Mouse (Mus musculus): ENCODE measurements around the gene Spock2.

Gene Spock2

DNA sequence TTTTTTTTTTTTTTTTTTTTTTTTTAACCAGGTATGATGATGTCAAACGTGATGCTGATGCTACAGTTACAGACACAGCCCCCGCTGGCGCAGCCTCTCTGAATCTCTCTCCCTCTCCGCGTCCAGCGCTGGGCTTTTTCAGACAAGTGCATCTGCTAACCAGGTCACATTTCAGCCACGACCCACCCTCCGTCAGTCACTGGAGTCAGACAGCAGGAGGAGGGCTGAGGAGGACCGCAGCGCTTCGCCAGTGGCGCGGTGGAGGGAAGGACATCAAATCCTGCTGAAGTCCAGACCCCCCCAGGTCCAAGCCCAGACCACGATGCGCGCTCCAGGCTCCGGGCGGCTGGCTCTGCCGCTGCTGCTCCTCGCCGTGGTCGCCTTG is at the start of gene Spock2:
Gene Spock2, plus strand, starts transcription at position 74 of the 385 bp plus-strand sequence.
- no peak for DNase-seq

DNA sequence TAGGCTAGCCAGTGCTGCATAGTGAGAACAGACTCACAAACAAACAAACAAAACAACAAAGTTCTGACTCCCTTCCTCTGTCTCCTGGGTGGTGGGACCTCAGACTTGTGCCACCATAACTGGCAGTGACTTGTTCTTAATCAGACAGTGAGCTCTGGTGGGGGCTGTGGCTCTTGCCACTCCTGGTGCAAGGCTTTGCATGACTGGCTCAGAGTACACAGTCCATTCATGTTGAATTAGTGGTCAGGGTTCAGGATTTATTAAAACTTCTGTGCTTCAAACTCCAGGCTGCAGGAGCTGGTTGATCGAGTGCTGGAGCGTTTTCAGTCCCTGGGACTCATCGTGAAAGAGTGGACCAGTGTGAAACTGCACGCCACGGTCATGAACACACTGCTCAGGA is 43.8 kb upstream of the Spock2 start:
- peak; percentile 40 for DNase-seq

DNA sequence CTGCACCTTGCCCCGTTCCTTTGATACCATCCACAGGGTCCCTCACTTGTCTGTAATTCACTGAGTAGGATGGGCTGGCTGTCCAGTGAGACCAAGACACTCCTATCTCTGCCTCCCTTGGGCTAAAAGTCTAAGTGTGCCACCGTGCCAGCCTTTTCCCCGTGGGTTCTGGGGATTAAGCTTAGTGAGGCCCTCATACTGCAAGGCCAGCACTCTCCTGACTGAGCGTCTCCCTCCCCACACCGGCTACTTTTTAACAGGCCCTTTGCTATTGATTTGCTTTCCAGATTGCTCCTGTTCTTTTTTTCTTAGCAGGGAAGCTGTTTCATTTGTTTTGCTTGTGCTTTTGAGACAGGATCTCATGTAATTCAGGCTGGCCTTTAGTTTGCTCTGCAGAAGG is 43.1 kb upstream of the Spock2 start:
- peak; percentile 32 for DNase-seq

DNA sequence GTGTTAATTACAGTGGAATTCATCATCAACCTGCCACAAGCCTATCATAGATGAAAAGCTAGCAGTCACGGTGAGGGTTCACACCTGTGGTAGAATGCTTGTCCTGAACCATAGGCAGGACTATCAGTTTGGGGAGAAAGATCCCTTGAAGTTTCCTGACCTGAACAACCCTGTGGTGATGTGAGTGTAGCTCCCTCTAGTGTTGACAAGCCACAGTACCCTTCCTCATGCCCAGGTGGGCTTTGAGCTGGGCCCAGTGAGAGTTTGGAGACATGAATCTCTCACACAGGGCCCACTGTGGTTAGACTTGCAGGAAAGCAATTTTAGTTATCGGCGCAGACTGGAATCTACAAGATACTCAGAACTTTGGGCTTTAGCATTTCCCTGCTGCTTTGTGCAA is 39.5 kb upstream of the Spock2 start:
- peak; percentile 50 for DNase-seq

DNA sequence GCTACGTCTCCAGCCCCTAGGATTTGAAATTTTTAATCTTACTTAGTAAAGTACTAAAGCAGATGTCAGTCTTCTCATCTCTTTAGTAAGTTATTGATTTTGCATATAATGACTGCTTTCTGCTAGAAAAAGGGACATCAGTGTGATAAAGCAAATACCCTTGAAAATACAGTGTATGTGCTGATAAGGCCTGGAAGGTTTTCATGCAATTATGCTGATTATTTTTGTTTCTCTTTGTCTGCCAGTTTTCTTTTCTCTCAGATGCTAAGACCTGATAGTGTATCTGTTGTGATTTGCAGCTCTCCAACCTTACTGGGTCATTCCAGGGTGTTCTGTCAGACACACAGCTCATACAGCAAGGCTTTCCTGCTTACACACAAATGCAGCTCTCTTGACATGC is 30.9 kb upstream of the Spock2 start:
- DNase-seq, result no peak

DNA sequence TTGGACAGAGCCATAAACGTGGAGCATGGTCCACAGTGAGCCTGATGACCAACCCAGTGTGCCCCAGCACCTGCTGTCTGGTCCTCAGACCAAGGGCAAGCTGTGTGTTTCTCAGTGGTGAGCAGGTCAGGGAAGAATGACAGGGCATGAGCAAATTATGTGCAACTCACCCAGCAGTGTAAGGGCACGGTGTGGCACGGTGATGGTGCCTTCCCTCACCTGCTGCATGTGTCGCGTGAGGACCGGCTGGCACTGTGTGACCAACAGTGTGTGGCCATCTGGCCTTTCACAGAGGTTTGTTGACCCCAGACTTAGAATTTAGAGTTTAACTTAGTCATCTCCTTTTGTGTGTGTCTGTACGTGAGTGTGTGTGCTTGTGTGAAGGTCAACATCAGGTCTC is 28.8 kb upstream of the Spock2 start:
- DNase-seq, result no peak

DNA sequence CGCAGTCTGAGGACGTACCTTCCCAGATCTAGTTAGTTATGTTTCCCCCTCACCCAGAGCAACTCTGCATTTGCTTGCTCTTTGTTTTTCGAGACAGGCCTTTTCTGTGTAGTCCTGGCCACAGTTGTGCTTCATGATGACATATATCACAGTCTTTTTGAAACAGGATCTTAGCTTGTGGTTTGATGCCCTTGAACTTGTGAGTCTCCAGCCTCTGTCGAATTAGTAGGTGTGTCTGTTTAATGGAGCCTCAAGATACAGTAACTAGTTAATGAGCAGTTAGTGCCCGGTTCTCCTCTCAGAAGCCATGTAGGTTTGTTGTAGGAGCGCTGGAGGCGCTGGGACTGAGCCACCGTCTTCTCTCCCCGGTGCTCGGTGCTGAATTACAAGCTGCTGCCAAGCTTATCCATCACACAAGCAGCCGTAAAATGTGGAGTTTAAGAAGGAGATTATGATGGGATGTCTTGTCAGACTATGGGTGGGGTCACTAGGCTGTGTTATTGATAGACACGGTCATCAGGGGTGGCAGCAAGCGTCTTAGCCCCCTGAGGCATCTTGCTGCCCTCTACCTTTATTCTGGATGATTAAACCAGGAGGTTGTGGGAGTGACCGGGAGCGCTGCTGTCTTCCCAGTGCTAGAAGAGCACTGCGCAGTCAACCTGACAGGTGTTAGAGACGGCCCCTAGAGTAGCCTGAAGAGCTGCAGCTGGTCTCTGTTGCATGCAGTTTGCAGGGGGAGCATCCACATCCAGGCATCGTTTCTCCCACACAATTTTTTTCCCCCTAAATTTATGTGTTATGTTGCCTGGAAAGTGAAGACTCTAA is 28.1 kb upstream of the Spock2 start:
- DNase-seq, result no peak

DNA sequence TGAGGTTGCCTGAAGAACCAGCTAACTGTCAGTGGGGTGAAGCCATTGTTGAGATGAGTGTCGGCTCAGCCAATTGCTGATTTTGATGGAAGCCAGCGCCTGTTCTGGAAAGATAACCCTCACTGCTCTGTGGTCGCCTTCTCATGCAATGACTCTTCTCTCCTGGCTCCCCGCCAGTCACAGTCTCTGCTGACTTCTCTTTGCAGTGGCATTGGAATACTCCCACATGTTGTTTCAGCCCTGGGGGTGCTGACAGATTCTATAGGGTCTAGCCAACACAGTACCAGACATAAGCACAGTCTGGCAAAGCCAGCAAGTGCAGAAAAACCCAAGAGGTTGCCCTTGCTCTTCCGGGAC is 27.5 kb upstream of the Spock2 start:
- DNase-seq, result peak; percentile 41

DNA sequence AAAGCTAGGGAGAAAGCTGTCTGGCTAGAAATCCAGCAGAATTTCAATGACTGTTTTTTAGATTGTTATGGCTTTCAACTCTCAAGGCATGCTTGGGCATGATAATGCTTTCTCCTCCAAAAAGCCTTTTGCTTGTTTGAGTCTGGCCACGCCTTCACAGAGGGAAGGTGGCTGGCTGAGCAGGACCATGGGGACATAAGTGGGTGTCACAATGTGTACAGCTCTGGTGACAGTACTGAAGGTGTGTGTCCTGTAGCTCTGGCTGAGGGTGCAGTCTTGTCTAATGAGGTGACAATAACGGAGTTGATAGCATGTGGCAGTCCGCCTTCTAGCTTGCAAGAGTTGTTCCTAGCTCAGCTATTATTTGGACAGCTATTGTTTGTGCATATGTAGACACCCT is 25.8 kb upstream of the Spock2 start:
- DNase-seq, result no peak

DNA sequence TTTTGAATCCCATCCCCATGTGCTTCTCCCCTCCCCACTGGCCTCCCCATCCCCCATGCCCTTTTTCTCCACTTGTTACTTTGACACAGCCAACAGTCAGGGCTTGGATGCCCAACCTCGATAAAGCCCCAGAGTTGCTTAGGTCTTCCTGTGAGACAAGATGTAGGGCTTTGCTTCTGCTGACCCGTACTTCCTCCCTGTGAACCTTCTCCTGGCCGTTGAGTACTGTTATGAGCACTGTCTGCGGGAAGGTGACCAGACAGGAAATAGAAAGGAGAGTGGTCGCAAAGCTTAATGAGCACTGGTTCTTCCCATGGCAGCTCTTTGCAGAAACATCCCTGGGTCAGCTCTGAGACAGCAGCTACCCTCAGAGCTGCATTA is 25.4 kb upstream of the Spock2 start:
- DNase-seq, result peak; percentile 12

DNA sequence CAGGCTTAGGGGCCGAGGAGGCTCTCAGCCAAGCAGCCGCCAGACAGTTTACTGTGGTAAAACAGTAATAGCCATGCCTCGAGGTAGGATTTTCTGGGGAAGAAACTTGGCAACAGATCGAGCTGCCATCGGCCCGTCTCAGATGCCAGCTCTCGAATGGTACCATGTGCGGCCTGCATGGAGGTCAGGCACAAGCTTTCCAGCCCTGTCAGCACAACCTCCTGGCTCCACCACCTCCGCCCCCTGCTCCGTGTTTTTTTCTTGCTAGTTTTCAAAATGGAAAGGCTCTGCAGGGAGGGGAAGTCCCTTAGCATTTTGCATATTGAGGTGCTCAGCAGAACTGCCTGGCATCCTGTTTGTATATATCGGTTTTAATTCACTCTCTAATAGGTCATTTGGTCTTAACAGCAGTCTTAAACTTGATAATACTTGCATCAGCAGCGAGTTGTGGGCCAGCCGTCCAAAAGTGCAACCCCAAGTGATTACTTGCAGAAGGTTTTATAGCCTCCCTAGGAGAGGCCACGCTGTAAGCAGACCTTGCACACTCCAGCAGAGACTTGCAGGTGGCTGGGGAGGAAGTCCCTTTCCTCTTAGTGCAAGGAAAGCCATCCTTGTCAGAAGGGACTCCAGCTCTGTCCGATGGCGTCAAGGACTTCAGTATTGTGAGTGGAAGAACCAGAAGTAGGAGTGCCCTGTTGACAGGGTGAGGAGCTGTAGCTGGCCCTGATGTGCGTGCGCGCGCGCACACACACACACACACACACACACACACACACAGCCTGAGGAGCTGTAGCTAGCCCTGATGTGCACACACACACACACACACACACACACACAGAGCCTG is 24.8 kb upstream of the Spock2 start:
- peak; percentile 58 for DNase-seq

DNA sequence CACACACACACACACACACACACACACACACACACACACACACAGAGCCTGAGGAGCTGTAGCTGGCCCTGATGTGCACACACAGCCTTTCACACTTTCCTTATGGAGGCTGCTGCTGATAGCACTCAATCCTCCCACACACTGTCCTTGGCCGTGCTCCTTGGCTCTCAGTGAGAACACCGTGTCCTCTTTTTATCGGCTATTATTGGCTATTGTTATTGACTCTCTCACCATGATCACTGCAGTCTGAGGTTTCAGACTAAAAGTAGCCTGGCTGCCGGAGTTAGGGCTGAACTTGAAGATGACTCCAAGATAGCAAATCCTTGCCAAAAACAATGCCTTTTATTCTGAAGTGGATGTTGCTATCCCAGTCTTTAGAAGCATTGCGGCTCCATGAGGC is 24.1 kb upstream of the Spock2 start:
- DNase-seq, result peak; percentile 33

DNA sequence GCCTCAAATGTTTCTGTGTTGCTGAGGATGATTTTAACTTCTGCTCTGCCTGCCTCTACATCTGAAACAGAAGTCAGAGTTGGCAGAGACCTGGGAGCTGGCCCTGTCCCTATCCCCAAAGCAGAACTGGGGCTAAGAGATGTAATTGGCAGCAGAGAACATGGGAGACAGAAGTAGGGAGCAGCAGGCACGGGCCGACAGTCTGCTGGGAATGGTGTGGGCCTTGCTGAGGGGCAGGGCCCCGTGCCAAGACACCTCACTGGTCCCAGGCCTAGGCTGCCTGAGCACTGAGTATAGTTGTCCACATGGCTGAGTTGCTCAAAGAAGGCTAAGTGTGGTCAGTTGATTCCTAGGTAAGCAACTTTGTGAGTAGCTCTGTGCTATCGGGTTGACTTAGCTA is 22.0 kb upstream of the Spock2 start:
- no peak for DNase-seq

DNA sequence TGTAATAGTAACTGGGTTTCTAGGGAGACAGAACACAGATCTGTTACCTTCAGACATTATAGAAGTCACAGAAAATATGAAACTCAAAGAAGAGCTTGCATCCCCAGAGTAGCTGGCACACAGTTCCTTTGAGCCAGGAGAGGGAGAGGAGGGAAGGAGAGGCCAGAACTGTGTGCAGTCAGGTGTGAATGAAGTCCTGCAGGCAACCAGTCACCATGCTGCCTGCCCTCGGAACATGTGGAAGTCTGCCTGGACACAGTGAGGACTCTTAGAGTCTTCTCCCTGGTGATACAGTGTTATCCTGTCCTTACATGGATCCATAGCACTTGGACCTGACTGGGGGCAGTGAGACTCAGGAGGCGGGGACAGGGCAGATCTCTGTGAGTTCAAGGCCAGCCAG is 13.7 kb upstream of the Spock2 start:
- no peak for DNase-seq

DNA sequence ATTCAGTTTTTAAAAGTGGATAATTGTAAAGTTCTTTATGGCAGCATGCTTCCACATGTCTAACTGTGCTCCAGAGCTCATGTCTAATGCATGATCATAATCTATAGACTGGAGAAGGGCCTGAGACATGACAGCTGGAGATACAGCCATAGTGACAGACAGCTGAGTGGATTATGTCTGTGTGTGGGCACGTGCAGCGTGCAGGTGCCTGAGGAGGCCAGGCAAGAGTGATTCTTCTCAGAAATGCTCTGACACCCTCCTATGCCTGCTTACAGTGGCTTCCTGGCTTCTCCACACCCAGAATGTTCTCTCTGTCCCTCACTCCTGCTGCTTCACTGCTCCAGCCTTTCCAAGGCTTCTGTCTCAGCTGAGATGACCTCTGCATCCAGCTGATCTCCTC is 12.3 kb upstream of the Spock2 start:
- DNase-seq, result no peak

DNA sequence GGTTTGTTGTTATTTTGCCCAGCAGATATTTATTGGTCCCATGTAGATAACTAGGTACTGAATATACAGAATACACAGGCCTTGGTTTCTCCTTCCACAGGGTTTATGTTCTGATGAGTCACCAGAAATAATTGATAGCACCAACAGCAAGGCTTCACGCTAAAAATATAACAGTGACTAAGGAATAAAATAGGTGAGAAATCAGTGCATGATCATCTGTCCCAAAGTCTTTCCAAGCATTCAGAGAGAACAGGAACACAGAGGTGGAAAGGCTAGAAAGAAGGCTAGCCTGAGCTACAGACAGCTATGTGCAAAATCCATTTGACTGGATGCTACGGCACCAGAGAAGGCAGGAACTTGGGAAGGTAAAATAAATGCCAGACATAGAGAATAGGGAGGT is 10.5 kb upstream of the Spock2 start:
- no peak for DNase-seq

DNA sequence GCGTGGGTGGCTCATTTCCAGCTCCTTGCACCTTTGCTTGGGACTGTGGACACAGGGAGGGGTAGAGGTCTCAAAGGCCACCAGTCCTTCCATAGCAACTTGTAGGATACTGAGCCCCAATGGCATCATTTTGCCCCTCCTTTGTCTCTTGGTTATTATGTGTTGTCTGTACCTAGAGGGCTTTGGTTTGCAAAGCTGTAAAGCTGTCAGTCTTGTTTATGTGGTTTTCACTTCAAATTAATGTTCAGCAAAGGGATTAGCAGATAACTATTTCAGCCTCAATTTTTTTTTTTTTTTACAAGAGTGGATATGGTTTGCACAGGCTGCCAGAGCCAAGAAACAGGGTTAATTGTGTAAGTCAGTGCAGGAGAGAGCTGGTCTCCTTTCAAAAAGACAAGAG is 9.7 kb upstream of the Spock2 start:
- no peak for DNase-seq

DNA sequence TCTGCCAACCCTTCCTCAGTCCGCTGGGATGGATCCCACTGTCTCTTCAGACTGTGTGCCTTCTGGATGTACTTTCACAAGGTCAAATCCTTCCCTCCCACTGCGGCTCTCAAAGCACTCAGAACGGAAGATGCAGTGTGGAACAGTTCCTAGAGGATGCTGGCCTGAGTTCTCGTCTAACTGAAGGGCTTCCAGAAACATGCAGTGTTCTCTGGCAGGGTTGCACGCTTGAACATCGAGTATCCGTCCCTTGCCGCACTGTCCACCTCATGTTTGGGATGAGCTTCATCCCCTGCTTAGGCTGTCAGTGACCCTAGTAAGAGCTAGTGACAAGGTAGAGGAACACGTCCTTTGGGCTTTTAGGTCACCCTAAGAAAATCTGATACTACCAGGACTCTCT is 8.9 kb upstream of the Spock2 start:
- DNase-seq, result no peak

DNA sequence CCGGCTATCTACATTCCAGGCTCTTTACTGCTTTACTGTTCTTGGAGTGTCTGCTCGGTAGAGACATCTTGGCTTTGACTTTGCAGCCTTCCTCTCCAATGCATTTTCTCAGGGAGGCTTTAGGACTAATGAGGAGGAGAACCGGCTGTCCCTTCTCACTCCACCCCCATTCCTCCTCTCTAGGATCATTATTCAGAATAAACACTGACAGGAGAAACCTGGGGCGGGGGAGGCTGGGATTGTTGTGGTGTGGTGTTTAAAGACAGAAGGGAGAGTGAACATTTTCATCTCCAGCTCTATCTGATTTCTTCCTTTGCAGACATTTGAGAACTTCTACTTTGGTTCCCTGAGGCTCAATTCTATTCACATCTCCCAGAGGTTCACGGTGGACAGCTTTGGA is 8.2 kb upstream of the Spock2 start:
- DNase-seq, result no peak

DNA sequence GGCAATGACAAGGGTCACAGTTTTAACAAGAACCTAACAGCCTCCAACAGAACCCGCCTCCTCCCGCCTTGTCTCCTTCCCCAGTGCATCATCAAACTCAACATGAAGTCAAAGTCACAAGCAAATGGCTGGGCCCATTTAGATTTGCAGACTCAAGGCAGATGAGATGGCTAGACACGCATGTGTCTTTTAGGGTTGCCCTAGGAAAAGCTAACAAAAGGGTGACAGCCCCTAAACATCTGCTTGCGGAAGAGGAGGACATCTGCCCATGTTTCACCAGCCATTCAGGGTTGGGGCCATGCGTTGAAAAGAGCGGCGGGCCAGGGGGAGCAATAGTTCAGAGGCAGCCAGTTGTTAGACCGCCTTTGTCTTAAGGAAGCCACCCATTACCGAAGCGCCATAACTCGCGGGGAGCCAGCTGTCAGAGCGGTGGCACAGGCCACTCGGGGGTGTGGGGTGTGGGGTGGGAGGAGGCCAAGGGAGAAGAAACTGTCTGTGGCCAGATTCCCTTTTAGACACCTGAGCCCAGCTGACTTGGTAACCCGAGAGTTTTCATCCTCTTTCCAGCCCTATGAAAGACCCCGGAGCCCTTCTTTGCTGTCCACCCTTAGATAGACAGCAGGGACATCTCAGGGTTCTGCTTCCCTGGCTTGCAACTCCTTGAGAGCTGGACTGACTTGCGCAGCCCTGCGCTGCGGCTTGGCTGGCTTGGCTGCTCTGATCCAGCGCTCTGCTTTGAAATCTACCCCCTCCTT is 451 bp upstream of the Spock2 start:
- DNase-seq, result no peak

DNA sequence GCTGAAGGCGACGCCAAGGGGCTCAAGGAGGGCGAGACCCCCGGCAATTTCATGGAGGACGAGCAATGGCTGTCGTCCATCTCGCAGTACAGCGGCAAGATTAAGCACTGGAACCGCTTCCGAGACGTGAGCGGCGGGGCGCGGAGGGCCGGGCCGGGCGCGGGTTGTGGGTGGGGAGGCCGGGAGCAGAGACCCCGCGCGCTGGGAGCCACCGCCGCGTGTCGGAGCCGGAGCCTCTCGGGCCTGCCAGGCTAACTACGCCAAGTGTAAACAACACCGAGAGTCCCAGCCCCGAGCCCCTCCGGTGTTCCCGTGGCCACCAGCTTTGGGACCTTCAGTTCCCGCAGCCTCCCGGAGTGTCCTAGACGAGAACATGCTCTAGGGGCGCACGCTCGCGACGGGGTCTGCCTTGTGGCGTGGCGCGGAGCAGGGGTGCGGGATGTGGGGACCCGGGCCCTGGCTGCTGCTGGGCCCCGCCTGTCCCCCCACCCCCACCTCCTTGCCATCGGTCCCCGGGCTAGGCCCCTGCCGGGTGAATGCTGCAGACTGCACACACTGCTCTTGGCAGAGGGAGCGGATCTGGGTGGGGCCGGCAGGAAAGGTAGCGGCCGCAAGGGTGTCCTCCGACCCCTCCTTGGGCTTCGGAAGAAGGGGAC is 640 bp downstream of the Spock2 start:
- DNase-seq, result peak; percentile 35

DNA sequence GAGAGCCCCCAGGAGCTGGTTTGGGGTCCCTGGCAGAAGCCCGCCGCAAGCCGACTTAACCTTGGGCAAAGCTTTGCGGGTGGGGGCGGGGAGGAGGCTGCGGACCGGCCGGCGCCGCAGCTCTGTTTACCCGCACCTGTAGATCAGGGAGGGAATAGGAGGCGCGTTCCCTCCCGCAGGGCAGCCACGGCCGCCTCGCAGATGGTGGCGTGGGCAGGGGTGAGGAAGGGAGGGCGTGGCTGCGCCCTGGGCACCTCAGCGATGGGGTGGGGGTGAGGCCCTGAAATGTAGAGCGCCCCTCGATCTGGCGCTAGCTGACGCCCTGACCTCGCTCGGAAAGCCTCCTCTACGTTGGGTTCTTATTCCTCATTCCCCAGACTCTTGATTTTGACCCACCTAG is 1.4 kb downstream of the Spock2 start:
- no peak for DNase-seq

All from kidney, postnatal 14 days (tissue).